Mouse (Mus musculus): ENCODE results near the gene Ccdc47.

- TF ChIP-seq POLR2A (IDR thresholded peaks at IDR 0.05; ENCODE audit: low read depth, low read length), result no peak
- TF ChIP-seq CTCF (IDR thresholded peaks at IDR 0.05; ENCODE audit: borderline replicate concordance, insufficient read depth, low read length), result no peak
Observed at GRCm38 (mm10) chr11:106263963-106264362, 47.8 kb upstream of the Ccdc47 start.
